Mouse (Mus musculus): ENCODE results near the gene Mlst8.

Mlst8 gene

DNA sequence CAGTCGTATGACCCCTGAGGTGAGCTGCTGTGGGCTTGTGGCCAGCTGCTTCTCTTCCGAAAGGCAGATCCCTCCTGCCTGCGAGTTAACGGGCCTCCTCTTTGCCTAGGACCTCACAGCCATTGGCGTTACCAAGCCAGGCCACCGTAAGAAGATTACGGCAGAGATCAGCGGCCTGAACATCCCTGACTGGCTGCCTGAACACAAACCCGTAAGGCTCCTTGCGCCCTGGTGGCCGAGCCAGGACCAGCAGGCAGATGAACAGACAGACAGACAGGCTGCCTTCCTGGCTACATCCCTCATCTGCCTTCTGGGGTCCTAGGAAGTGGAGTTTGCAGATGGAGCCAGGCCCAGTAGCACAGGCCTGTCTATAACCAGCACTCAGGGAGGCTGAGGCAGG is 23.3 kb upstream of the Mlst8 start:
- TF ChIP-seq GATA4 (IDR thresholded peaks at IDR 0.05; ENCODE audit: insufficient replicate concordance, low read length), result no peak

DNA sequence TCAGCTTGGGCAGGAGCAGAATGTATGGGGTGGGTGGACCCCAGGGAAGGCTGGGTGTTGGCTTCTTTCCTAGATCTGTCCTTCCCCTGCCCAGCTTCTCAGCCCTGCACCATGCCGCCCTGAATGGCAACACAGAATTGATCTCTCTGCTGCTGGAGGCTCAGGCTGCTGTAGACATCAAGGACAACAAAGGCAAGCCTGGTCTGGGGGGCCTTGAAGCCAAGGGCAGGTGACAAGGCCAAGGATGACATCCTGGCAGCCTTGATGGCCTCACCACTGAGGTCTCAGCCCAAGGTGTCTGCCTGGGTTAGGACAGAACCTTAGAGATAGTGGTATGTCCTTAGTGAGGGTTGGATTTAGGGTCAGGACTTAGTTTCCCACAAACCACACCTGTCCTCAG is 17.1 kb upstream of the Mlst8 start:
- no peak for TF ChIP-seq GATA4 (IDR thresholded peaks at IDR 0.05; ENCODE audit: insufficient replicate concordance, low read length)

DNA sequence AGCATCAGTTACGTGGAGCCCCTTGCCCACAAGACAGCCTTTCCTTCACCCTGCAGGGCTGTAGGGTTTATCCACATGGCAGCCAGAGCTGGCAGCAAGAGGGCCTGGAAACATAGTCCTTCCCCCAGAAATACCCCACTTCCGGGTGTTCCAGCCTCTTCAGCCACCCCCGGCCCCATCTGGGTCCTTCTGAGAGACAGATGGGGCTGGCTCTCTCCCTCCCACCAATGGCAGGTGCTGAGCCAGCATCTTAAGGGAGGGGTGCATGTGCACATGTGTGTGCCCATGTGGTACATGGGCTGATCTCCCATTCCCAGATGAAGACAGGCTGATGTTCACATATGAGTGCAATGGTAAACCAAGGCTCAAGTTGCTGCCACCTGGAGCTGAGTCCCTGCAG is 16.6 kb upstream of the Mlst8 start:
- no peak for TF ChIP-seq GATA4 (IDR thresholded peaks at IDR 0.05; ENCODE audit: insufficient replicate concordance, low read length)

DNA sequence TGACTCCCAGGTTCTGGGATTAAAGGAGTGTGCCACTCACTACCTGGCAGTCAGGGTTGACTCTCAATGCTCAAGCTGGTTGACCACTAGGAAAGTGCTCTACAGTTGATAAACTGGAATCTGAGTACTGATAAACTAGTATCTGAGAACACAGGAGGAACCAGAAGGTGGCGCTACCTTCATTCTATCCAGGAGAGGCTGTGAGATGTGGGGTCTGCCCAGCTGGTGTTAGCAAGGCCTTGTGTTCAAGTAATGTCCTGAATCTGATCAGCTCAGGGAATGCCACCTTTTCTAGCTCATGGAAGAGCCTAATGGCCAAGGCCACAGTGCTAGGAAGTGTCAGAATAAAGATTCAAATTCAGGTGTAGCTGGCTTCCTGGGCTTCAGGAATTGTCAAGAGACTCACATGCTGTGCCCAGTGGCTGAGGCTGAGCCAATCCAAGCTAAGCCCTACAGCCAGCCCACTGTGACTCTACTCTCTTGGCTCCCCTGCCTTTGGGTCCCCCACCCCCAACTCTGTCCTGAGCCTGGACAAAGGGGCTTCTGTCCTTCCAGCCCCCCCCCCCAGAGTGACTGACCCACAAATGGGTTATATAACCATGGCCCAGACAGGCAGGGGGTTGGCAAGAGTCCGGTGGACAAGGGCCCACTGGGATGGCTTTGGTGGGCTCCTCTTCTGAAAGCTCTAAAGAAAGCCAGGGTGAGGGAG is 15.9 kb upstream of the Mlst8 start:
- no peak for TF ChIP-seq GATA4 (IDR thresholded peaks at IDR 0.05; ENCODE audit: insufficient replicate concordance, low read length)

DNA sequence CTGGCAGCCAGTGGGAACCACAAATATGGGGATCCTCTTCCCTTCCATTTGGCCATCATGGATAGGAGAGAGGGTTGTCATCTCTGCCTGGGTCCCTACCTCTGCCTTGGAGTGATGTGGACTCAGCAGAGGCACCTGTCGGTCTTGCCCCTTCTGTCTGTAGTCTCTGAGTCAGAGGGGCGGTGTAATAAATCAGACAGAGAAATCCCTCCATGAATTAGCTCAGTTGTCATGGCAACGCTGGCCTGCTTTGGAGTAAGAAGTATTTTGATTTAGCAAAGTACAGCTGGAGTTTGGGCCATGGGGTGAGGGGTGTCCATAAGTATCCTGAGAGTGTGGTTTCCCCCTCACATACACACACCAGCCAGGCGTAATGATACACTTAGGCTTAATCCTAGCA is 11.5 kb upstream of the Mlst8 start:
- TF ChIP-seq GATA4 (IDR thresholded peaks at IDR 0.05; ENCODE audit: insufficient replicate concordance, low read length), result no peak

DNA sequence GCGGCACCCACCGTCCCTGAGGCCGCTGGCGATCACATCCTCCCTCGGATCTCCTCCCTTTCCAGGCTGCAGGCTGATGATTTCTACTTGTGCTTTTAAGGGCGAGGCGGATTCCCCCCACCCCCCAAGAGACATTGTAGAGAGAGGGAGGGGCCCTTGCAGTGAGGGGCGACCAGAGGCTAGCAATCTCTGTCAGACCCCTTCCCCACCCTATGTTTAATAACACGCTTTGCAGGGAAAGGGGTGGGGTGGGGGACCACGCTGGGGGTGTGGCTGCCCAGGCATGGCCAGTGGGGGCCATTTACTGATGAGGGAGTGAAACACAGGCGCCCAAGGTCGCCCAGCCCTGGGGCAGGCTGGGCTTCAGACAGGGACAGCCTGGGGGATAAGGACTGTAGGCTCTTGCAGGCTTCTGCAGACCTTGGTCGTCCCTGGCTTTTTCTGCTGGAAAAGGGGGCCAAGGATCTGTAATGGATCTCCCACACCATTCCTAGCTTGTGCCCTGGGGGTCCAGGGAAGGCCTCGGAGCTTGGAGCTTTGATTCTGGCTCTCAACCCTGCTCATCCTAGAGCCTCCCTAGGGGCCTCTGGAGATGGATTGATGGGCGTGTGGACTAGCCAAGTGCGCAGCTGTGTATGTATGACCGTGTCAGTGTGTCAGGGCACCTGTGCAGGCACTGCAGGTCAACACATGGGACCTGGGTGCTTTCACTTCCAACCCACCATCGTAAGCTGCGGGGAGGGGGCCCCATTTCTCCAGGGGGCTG is 10.6 kb upstream of the Mlst8 start:
- TF ChIP-seq GATA4 (IDR thresholded peaks at IDR 0.05; ENCODE audit: insufficient replicate concordance, low read length), result no peak

DNA sequence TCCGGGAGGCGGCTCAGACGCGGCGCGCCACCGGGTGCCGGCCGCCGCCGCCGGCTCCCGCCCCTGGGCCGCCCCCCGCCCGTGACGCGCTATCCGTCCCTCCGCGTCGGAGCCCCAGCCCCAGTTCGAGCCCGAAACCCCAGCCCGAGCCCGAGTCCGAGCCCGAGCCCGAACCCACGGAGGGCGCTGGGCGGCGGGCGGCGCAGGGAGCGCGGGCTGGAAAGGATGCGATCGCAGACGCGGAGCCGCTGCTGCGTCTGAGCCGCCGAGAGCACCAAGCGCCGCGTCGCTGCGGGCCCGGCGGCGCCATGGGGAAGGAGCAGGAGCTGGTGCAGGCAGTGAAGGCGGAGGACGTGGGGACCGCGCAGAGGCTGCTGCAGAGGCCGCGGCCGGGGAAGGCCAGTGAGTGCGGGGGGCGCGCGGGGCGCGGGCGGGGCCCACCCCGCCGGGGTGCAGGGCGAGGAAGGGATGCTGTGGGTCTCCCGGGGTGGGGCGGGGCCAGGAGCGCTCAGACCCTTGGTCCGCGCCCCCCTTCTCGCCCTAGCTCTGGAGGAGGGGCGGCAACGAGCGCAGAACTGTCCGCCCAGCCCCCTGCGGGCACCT is 9.9 kb upstream of the Mlst8 start:
- TF ChIP-seq GATA4 (IDR thresholded peaks at IDR 0.05; ENCODE audit: insufficient replicate concordance, low read length), result no peak

DNA sequence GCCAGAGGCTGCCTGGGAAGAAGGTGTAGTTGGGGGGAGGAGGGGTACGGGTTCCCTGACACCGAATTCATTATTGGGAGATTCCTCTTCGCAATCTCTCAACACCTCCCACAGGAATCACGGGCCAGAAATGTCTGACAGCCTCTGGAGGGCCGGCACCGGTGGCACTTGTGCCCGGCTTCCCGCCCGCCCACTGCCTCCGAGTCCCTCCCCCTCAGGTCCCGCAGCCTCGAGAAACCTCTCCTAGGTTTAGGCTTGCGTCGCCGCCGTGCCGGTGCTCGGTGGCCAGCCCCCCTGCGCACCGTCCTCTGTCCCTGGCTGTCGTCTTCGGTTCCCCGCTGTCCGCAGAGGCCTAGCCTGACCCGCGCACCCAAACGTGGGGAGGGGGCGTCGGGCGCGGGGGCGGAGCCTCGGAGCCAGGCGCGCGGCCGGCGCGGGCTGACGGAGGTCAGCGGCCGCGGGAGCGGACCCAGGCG is 9.3 kb upstream of the Mlst8 start, which contains the start of gene Caskin1:
Gene Caskin1, plus strand, starts transcription at position 416 of the 476 bp plus-strand sequence.
- TF ChIP-seq GATA4 (IDR thresholded peaks at IDR 0.05; ENCODE audit: insufficient replicate concordance, low read length), result no peak

DNA sequence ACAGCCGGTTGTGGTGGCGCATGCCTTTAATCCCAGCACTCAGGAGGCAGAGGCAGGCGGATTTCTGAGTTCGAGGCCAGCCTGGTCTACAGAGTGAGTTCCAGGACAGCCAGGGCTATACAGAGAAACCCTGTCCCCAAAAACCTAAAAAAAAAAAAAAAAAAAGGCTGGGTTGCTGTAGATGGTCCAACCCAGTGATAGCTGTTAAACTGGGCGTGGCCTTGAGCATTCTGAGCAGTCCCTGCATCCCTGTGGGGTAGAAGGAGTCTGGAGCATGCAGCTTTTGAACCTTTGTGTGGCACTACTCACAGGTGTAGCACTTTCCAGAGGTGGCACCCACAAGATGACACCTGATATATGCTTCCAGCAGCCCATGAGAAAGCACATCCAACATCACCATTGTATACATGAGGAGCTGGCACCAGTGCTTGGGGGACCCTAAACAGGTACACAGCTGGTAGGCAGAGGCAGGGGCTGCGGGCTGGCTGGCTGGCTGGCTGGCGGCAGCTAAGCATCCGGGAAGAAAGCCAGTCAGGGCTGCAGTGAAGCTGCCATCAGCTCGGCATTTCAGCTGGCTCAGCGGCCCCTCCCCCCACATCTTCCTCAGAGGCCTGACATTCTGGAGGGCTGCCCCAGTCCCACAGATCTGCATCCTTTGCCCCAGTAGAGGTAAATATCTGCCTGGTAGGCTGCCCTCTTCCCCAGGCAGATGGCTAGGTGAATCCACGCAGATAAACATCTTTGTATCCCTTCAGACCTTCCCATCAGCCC is 6.4 kb upstream of the Mlst8 start:
- TF ChIP-seq GATA4 (IDR thresholded peaks at IDR 0.05; ENCODE audit: insufficient replicate concordance, low read length), result no peak

DNA sequence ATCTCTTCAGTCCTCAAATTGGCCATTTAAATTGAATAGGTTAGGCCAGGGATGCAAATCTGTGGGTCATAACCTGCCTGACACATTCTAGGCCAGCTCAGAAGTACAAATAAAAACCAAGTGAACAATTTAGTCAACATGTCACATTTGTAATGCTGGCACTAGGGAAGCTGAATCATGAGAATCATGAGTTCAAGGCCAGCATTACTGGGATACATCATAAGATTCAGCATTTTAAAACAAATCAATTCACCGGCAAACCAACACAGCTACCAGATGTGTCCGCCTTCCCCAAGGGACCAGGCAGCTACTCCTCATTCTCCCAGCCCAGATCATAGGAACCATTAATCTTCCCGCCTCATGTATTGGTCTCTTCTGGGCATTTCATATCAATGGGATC is 4.6 kb upstream of the Mlst8 start:
- TF ChIP-seq GATA4 (IDR thresholded peaks at IDR 0.05; ENCODE audit: insufficient replicate concordance, low read length), result no peak

DNA sequence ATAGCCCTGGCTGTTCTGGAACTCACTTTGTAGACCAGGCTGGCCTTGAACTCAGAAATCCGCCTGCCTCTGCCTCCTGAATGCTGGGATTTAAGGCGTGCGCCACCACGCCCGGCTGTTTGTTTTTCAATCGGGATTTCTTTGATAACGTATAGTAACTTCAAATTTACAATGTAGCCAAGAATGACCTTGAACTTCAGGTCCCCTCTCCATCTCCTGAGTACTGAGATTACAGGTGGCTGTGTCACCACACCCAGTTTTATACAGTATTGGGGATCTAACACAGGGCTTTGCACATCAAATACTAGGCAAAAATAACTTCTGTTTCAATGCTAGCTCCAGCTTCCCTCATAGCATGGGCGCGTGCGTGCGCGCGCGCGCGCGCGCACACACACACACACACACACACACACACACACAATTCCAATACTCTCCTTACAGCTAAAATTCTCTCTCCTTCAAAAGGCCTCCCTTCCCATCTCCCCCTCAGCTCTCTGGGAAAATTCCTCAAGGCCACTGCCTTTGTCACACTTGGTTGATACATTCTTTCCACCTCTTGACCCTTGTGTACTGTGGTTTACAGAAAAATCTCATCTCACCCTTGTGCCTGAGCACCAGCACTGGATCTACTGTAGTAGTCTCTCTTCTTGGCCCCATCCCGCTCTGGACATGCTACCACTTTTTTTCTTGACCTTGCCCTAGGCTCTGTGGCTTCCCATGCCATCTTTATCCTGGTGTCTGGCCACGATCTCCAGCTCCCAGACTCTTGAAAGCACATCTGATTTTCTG is 2.3 kb upstream of the Mlst8 start:
- TF ChIP-seq GATA4 (IDR thresholded peaks at IDR 0.05; ENCODE audit: insufficient replicate concordance, low read length), result no peak

DNA sequence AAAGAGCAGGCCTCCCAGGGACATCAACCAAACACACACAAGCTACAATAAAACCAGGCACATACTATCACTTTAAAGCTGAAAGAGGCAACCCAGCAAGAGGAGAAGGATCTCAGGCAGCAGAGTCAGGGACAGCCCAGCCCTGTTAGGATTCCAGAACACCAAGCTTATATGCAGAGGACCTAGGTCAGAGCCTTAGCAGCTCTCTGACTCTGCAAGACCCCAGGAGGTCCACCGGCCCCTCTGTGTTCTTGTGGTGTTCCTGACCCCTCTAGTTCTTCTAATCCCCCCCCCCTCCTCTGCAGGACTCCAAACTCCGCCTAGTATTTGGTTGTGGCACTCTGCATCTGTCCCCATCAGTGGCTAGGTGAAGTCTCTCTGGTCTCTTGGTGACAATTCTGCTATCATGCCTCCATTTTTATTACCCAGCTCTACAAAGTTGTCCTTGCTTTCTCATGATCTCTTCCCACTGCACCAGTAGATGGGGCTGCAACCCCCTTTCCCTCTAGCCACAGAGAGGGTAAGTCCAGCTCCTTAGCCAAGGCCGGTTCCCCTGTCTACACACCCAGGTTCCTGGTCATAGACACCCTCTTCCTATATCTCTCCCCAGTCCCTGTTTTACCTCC is 1.4 kb upstream of the Mlst8 start:
- TF ChIP-seq GATA4 (IDR thresholded peaks at IDR 0.05; ENCODE audit: insufficient replicate concordance, low read length), result no peak

DNA sequence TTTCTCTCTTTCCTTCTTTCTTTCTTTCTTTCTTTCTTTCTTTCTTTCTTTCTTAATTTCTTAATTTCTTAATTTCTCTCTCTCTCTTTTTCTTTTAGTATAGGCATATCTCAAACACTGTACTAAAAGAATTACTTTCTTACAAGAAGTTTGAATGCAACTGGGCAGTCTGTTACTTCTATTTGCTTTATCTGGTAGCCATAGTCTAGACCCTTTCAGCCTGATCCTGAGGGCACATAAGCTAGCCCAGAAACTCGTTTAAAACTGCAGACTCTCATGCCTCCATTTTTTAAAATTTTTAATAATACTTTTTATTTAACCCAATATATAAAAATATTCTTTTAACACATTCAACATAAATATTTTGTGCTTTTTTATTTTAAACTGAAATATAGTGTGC is 553 bp upstream of the Mlst8 start:
- TF ChIP-seq GATA4 (IDR thresholded peaks at IDR 0.05; ENCODE audit: insufficient replicate concordance, low read length), result no peak

DNA sequence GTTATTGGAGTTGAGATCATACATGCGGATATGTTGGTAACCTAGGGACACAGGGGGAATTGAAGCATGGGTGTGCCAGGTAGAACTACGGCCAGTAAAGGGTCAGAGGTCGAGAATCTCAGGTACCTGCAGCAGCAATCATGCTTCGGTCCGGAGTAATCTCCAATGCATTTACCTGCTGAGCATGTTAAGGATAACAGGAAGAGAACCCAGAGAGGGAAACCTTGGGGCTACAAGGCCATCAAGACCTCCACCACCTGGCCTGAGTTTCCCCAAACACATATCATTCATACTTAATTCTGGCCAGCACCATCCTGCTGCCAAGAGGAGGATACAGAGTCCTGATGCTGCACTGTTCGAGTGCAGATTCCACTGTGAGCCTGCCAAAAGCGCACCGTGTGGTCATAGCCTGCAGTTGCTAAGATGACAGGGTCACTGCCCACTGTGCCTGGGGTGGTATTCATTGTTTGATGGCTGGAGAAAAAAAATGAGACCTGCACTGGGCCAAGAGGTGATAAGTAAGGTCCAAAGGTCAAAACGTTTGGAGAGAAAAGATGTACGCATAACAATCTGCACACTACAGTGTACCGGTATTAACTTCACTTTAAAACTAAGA is 785 bp downstream of the Mlst8 start:
- TF ChIP-seq GATA4 (IDR thresholded peaks at IDR 0.05; ENCODE audit: insufficient replicate concordance, low read length), result no peak

Measured in liver, adult (tissue).